Mouse (Mus musculus): Measurements from ENCODE around the gene Gng11.

Gng11 gene

GRCm38 (mm10) chr6:4003890-4004306 is at the start of gene Gng11:
Gene Gng11, plus strand, starts transcription at chr6:4003904.
- DNase-seq (ENCODE audit: low read depth, low spot score): no peak
- no peaks in the 10 kb centered on the region for H3K27me3 ChIP-seq (ENCODE audit: control insufficient read depth, insufficient read depth, low read length, poor library complexity, severe bottlenecking)
- H3K36me3 ChIP-seq (ENCODE audit: control insufficient read depth, insufficient read depth, low read length, poor library complexity, severe bottlenecking): no peaks in the 10 kb centered on the region

- H3K36me3 ChIP-seq (ENCODE audit: control insufficient read depth, insufficient read depth, low read length, poor library complexity, severe bottlenecking): no peaks in the 10 kb centered on the region
- DNase-seq (ENCODE audit: low read depth, low spot score): no peak
- H3K27me3 ChIP-seq (ENCODE audit: control insufficient read depth, insufficient read depth, low read length, poor library complexity, severe bottlenecking): no peaks in the 10 kb centered on the region
Observed at GRCm38 (mm10) chr6:3954969-3955368, 48.7 kb upstream of the Gng11 start.

GRCm38 (mm10) chr6:3967676-3968626 is 35.8 kb upstream of the Gng11 start:
- Histone ChIP-seq H3K27me3 (ENCODE audit: control insufficient read depth, insufficient read depth, low read length, poor library complexity, severe bottlenecking) (no peaks in the 10 kb centered on the region), H3K36me3 (ENCODE audit: control insufficient read depth, insufficient read depth, low read length, poor library complexity, severe bottlenecking) (no peaks in the 10 kb centered on the region)
- no peak for DNase-seq (ENCODE audit: low read depth, low spot score)

- H3K27me3 ChIP-seq (ENCODE audit: control insufficient read depth, insufficient read depth, low read length, poor library complexity, severe bottlenecking): no peaks in the 10 kb centered on the region
- no peaks in the 10 kb centered on the region for H3K36me3 ChIP-seq (ENCODE audit: control insufficient read depth, insufficient read depth, low read length, poor library complexity, severe bottlenecking)
- DNase-seq (ENCODE audit: low read depth, low spot score): no peak
Observed at GRCm38 (mm10) chr6:3973679-3974078, 30.0 kb upstream of the Gng11 start.

- Histone ChIP-seq H3K27me3 (ENCODE audit: control insufficient read depth, insufficient read depth, low read length, poor library complexity, severe bottlenecking) (no peaks in the 10 kb centered on the region), H3K36me3 (ENCODE audit: control insufficient read depth, insufficient read depth, low read length, poor library complexity, severe bottlenecking) (no peaks in the 10 kb centered on the region)
- no peak for DNase-seq (ENCODE audit: low read depth, low spot score)
Observed at GRCm38 (mm10) chr6:3982661-3983284, 20.9 kb upstream of the Gng11 start.

- no peak for DNase-seq (ENCODE audit: low read depth, low spot score)
- no peaks in the 10 kb centered on the region for H3K27me3 ChIP-seq (ENCODE audit: control insufficient read depth, insufficient read depth, low read length, poor library complexity, severe bottlenecking)
- H3K36me3 ChIP-seq (ENCODE audit: control insufficient read depth, insufficient read depth, low read length, poor library complexity, severe bottlenecking): no peaks in the 10 kb centered on the region
Observed at GRCm38 (mm10) chr6:3988750-3989149, 15.0 kb upstream of the Gng11 start, which contains the start of gene Tfpi2. Gene Tfpi2, minus strand, starts transcription at chr6:3988919.

GRCm38 (mm10) chr6:3993492-3993891 is 10.2 kb upstream of the Gng11 start, which contains the start of gene Gngt1:
Gene Gngt1, plus strand, starts transcription at chr6:3993792.
- no peaks in the 10 kb centered on the region for H3K36me3 ChIP-seq (ENCODE audit: control insufficient read depth, insufficient read depth, low read length, poor library complexity, severe bottlenecking)
- no peaks in the 10 kb centered on the region for H3K27me3 ChIP-seq (ENCODE audit: control insufficient read depth, insufficient read depth, low read length, poor library complexity, severe bottlenecking)
- DNase-seq (ENCODE audit: low read depth, low spot score): no peak

- H3K27me3 ChIP-seq (ENCODE audit: control insufficient read depth, insufficient read depth, low read length, poor library complexity, severe bottlenecking): no peaks in the 10 kb centered on the region
- H3K36me3 ChIP-seq (ENCODE audit: control insufficient read depth, insufficient read depth, low read length, poor library complexity, severe bottlenecking): no peaks in the 10 kb centered on the region
- no peak for DNase-seq (ENCODE audit: low read depth, low spot score)
Observed at GRCm38 (mm10) chr6:3998089-3998488, 5.6 kb upstream of the Gng11 start.

GRCm38 (mm10) chr6:3999296-3999695 is 4.4 kb upstream of the Gng11 start:
- Histone ChIP-seq H3K27me3 (ENCODE audit: control insufficient read depth, insufficient read depth, low read length, poor library complexity, severe bottlenecking) (no peaks in the 10 kb centered on the region), H3K36me3 (ENCODE audit: control insufficient read depth, insufficient read depth, low read length, poor library complexity, severe bottlenecking) (no peaks in the 10 kb centered on the region)
- no peak for DNase-seq (ENCODE audit: low read depth, low spot score)

- no peaks in the 10 kb centered on the region for H3K36me3 ChIP-seq (ENCODE audit: control insufficient read depth, insufficient read depth, low read length, poor library complexity, severe bottlenecking)
- no peak for DNase-seq (ENCODE audit: low read depth, low spot score)
- no peaks in the 10 kb centered on the region for H3K27me3 ChIP-seq (ENCODE audit: control insufficient read depth, insufficient read depth, low read length, poor library complexity, severe bottlenecking)
Observed at GRCm38 (mm10) chr6:4000716-4001115, 3.0 kb upstream of the Gng11 start.

GRCm38 (mm10) chr6:4003445-4003844 is 259 bp upstream of the Gng11 start:
- DNase-seq (ENCODE audit: low read depth, low spot score): no peak
- H3K27me3 ChIP-seq (ENCODE audit: control insufficient read depth, insufficient read depth, low read length, poor library complexity, severe bottlenecking): no peaks in the 10 kb centered on the region
- H3K36me3 ChIP-seq (ENCODE audit: control insufficient read depth, insufficient read depth, low read length, poor library complexity, severe bottlenecking): no peaks in the 10 kb centered on the region

- Histone ChIP-seq H3K36me3 (ENCODE audit: control insufficient read depth, insufficient read depth, low read length, poor library complexity, severe bottlenecking) (no peaks in the 10 kb centered on the region), H3K27me3 (ENCODE audit: control insufficient read depth, insufficient read depth, low read length, poor library complexity, severe bottlenecking) (no peaks in the 10 kb centered on the region)
- no peak for DNase-seq (ENCODE audit: low read depth, low spot score)
Observed at GRCm38 (mm10) chr6:4004808-4005207, 1.1 kb downstream of the Gng11 start.

- H3K27me3 ChIP-seq (ENCODE audit: control insufficient read depth, insufficient read depth, low read length, poor library complexity, severe bottlenecking): no peaks in the 10 kb centered on the region
- H3K36me3 ChIP-seq (ENCODE audit: control insufficient read depth, insufficient read depth, low read length, poor library complexity, severe bottlenecking): no peaks in the 10 kb centered on the region
- no peak for DNase-seq (ENCODE audit: low read depth, low spot score)
Observed at GRCm38 (mm10) chr6:4008501-4009040, 4.9 kb downstream of the Gng11 start.

- Histone ChIP-seq H3K27me3 (ENCODE audit: control insufficient read depth, insufficient read depth, low read length, poor library complexity, severe bottlenecking) (no peaks in the 10 kb centered on the region), H3K36me3 (ENCODE audit: control insufficient read depth, insufficient read depth, low read length, poor library complexity, severe bottlenecking) (no peaks in the 10 kb centered on the region)
- no peak for DNase-seq (ENCODE audit: low read depth, low spot score)
Observed at GRCm38 (mm10) chr6:4009548-4009947, 5.8 kb downstream of the Gng11 start.

- DNase-seq (ENCODE audit: low read depth, low spot score): no peak
- H3K36me3 ChIP-seq (ENCODE audit: control insufficient read depth, insufficient read depth, low read length, poor library complexity, severe bottlenecking): no peaks in the 10 kb centered on the region
- no peaks in the 10 kb centered on the region for H3K27me3 ChIP-seq (ENCODE audit: control insufficient read depth, insufficient read depth, low read length, poor library complexity, severe bottlenecking)
Observed at GRCm38 (mm10) chr6:4022645-4023044, 18.9 kb downstream of the Gng11 start.

Data from splenic B cell, adult 2 months (primary cell).